Mouse (Mus musculus) heart, adult 2 months (tissue): ENCODE measurements at regions not wholly inside any gene's neighbourhood (a gene's known extent, or its start where the extent isn't known, plus 50 kb on each side); places are given as distances from the start of the nearest gene placed in this dataset.

Source experiments
- CTCF ChIP-seq: fragments of 200-600 bp; IDR thresholded peaks from 2 replicates; pipeline ENCODE4 v1.8.1; 2022; ENCODE audit warnings: antibody characterized with exemption, mild to moderate bottlenecking, moderate library complexity
- POLR2A ChIP-seq: fragments of 200-500 bp; IDR thresholded peaks from 2 replicates; pipeline ENCODE4 v1.6.1; 2011; ENCODE audit warnings: mild to moderate bottlenecking, low read depth, low read length, control low read depth; ENCODE audit not compliant: insufficient read depth

- no peak for TF ChIP-seq CTCF
- no peak for TF ChIP-seq POLR2A
Observed at GRCm38 (mm10) chr9:90367745-90368144, 97.1 kb upstream of the Tbc1d2b start.
